Mouse (Mus musculus) midbrain, embryonic 11.5 days (tissue): ENCODE measurements at regions not wholly inside any gene's neighbourhood (a gene's known extent, or its start where the extent isn't known, plus 50 kb on each side); places are given as distances from the start of the nearest gene placed in this dataset. TPM values are rescaled to one million over a fixed set of nuclear protein-coding genes. Genes with fewer than 3 reads are reported as not detected.

Experiments
- ATAC-seq: fragments of 200-750 bp; cut with Nextera tagmentation; 2 replicates; pipeline ENCODE4 v1.8.0; 2017; ENCODE audit warnings: moderate TSS enrichment, moderate library complexity; ENCODE audit not compliant: low FRiP score
- DNase-seq: peaks from one replicate; pipeline ENCODE4 v3.0.0; 2015; ENCODE audit warnings: low spot score; ENCODE audit errors: missing footprints
- H3K27ac ChIP-seq: fragments of 300-500 bp; sonication (generic); 2 replicates; pipeline ENCODE4 v1.5.1; 2014; ENCODE audit warnings: low read depth, low read length
- H3K27me3 ChIP-seq: fragments of 300-500 bp; sonication (generic); 2 replicates; pipeline ENCODE4 v1.6.1; 2014; ENCODE audit warnings: mild to moderate bottlenecking, low read length, moderate library complexity, mixed read lengths; ENCODE audit not compliant: control insufficient read depth, insufficient read depth
- H3K36me3 ChIP-seq: fragments of 300-500 bp; sonication (generic); 2 replicates; pipeline ENCODE4 v1.6.1; 2014; ENCODE audit warnings: mild to moderate bottlenecking, low read length, moderate library complexity, mixed read lengths; ENCODE audit not compliant: control insufficient read depth, insufficient read depth
- H3K4me1 ChIP-seq: fragments of 300-500 bp; sonication (generic); 2 replicates; pipeline ENCODE4 v1.6.1; 2014; ENCODE audit warnings: low read length; ENCODE audit not compliant: control insufficient read depth, insufficient read depth
- H3K4me2 ChIP-seq: fragments of 300-500 bp; sonication (generic); 2 replicates; pipeline ENCODE4 v1.6.1; 2014; ENCODE audit warnings: mild to moderate bottlenecking, moderate library complexity
- H3K4me3 ChIP-seq: fragments of 300-500 bp; sonication (generic); 2 replicates; pipeline ENCODE4 v1.5.1; 2014; ENCODE audit warnings: low read depth, low read length
- H3K9ac ChIP-seq: fragments of 300-500 bp; sonication (generic); 2 replicates; pipeline ENCODE4 v1.6.1; 2014; ENCODE audit warnings: low read length
- H3K9me3 ChIP-seq: fragments of 300-500 bp; sonication (generic); 2 replicates; pipeline ENCODE4 v1.6.1; 2016; ENCODE audit warnings: low read length; ENCODE audit not compliant: control insufficient read depth
- WGBS: fragments of 180-500 bp; shearing (Covaris S2); extraction: QIAGEN DNeasy Blood & Tissue Kit; methylation state at CpG from one replicate; pipeline ENCODE4 v1.1.7; 2014; 5-methylcytosine and 5-hydroxymethylcytosine counted together
- microRNA-seq: library from miRNA; unstranded; fragments of <30 nt; microRNA quantifications from one replicate; pipeline ENCODE4, GENCODE M21; 2017

DNA sequence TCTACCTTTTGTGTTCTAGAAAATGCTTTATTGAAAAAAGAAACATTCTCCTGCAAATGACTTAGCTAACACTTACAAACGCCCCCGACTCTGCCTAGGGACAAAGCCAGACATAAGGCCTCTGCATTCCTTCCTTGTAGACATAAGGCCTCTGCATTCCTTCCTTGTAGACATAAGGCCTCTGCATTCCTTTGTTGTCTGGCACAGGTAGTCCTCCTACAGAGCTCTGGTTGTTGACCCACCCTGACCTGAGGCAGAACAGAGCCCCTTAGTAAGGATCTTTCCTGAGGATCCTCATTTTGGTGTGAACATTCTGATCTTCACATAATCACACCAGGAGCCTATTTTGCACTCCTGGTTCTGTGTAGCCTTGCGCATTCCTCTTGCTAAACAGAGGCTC lies 80.9 kb upstream of the Zpld1 start:
- WGBS = 80% methylated on average over 3 of the region's 3 CpGs
- no peak overlapping the region for H3K9ac ChIP-seq
- no peaks in the 10 kb centered on the region for H3K27me3 ChIP-seq
- no peaks in the 10 kb centered on the region for H3K9me3 ChIP-seq
- H3K27ac ChIP-seq = no peak overlapping the region
- no peak for ATAC-seq
- no peak for DNase-seq
- no peaks in the 10 kb centered on the region for H3K36me3 ChIP-seq
- no peak overlapping the region for H3K4me3 ChIP-seq
- no peak overlapping the region for H3K4me2 ChIP-seq
- H3K4me1 ChIP-seq = no peaks in the 10 kb centered on the region

DNA sequence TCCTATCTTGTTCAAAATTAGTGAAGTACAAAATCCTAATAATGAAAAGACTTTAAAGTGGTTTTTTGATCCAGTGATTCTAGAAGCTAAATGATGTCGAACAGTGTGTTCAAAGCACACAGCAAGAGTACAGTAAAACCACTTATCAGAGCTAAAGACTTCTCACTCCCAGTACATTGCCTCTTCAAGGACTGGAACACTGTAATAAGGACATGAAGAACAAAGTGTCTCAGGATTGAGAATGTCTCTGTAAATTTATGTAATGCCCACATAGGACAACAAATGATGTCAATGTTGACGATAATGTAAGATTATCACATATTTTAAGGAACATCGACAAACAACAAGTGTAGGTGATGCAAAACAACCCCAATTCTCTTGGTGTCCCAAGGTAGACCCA lies 78.1 kb upstream of the Zpld1 start:
- ATAC-seq (no peak), DNase-seq (no peak)
- Histone ChIP-seq H3K4me3 (no peak overlapping the region), H3K36me3 (no peaks in the 10 kb centered on the region), H3K4me1 (no peaks in the 10 kb centered on the region), H3K27ac (no peak overlapping the region), H3K9me3 (no peaks in the 10 kb centered on the region), H3K27me3 (no peaks in the 10 kb centered on the region), H3K4me2 (no peak overlapping the region), H3K9ac (no peak overlapping the region)
- 93% methylated on average over 3 of the region's 3 CpGs for WGBS

DNA sequence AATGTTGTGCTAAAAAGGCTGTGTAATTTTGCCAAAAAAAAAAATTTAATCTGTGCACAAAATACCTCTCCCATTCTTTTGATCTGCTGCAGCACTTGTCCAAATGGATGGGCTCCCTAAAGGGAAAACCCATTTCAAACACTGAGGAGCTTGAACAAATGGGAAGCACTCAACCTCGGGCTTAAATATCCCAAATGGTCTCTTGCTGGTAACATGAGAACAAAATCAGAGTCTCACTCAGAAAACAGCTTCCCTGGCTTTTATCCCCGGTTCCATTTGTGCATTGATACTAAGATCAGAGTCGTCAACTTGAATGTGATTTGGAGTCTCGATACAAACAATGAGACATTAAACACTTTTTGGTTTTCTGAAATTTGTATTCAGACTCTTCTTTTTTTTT lies 59.9 kb upstream of the Zpld1 start:
- Histone ChIP-seq H3K36me3 (no peaks in the 10 kb centered on the region), H3K9me3 (no peaks in the 10 kb centered on the region), H3K27ac (no peak overlapping the region), H3K9ac (no peak overlapping the region), H3K4me1 (no peaks in the 10 kb centered on the region), H3K27me3 (no peaks in the 10 kb centered on the region), H3K4me2 (no peak overlapping the region), H3K4me3 (no peak overlapping the region)
- no peak for DNase-seq
- WGBS = 47% methylated on average over 4 of the region's 4 CpGs
- no peak for ATAC-seq

DNA sequence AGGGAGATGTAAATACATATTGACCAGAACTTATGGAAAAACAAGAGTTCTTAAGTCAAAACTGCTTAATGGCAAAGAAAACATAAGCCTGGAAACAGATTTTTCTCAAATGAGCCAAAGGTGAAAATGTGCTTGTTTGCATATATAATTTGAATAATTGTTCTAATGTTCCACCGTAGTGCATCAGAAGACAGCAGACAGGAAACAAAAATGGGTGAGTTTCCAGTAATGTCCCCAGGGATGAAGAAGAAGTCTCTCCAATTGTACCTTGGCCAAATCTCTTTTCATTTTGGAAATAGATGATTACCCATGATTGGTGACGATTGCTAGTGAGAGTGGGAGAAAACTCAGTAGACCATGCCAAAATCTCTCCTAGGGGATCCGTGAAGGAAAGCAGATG lies 58.3 kb upstream of the Zpld1 start:
- H3K9me3 ChIP-seq = no peaks in the 10 kb centered on the region
- 81% methylated on average over 3 of the region's 3 CpGs for WGBS
- H3K27me3 ChIP-seq = no peaks in the 10 kb centered on the region
- DNase-seq (no peak), ATAC-seq (no peak)
- H3K4me2 ChIP-seq = no peak overlapping the region
- H3K36me3 ChIP-seq = no peaks in the 10 kb centered on the region
- H3K4me1 ChIP-seq = no peaks in the 10 kb centered on the region
- H3K4me3 ChIP-seq = no peak overlapping the region
- no peak overlapping the region for H3K9ac ChIP-seq
- no peak overlapping the region for H3K27ac ChIP-seq

Small RNA genes in the stretch of these regions (microRNA-seq; reads per million reads assigned to microRNA genes)
- gene Mir5118 = not detected
